Mouse (Mus musculus) mouse embryonic stem cell (cell line): ENCODE results near the gene Iscu.

Source experiments
- in situ Hi-C, 2 experiments: fragments of 300-500 bp; cut with MboI; formaldehyde crosslinking; loops; 1 replicate in 1 of 2; 3 replicates in 1 of 2; pipeline ENCODE4 v1.14.3; 2019 to 2020; ENCODE audit warnings: low sequenced_read_pairs in 2 of 2, low pct_unique_long_range_greater_than_20kb in 1 of 2, mixed read lengths in 1 of 2; ENCODE audit not compliant: unreplicated experiment in 1 of 2

The Iscu gene

GRCm38 (mm10) chr5:113747629-113748028 lies 24.9 kb upstream of the Iscu start:
- in situ Hi-C loops, result no loop called here

- in situ Hi-C loops, result no loop called here
Observed at GRCm38 (mm10) chr5:113748556-113749331, 23.8 kb upstream of the Iscu start.

GRCm38 (mm10) chr5:113751521-113752157 lies 20.9 kb upstream of the Iscu start:
- in situ Hi-C loops, result no loop called here

GRCm38 (mm10) chr5:113755347-113756030 lies 17.1 kb upstream of the Iscu start:
- in situ Hi-C loops, result no loop called here

GRCm38 (mm10) chr5:113761585-113761984 lies 11.0 kb upstream of the Iscu start:
- in situ Hi-C loops, result no loop called here

GRCm38 (mm10) chr5:113764426-113764825 lies 8.1 kb upstream of the Iscu start:
- in situ Hi-C loops, result no loop called here

GRCm38 (mm10) chr5:113765641-113766526 lies 6.7 kb upstream of the Iscu start:
- in situ Hi-C loops, result no loop called here

GRCm38 (mm10) chr5:113768806-113769205 lies 3.7 kb upstream of the Iscu start:
- in situ Hi-C loops, result no loop called here

- in situ Hi-C loops, result no loop called here
Observed at GRCm38 (mm10) chr5:113771213-113772162, 1.1 kb upstream of the Iscu start.

- in situ Hi-C loops, result no loop called here
Observed at GRCm38 (mm10) chr5:113772905-113773519, 464 bp downstream of the Iscu start.

- in situ Hi-C loops, result no loop called here
Observed at GRCm38 (mm10) chr5:113773664-113774063, 1.1 kb downstream of the Iscu start.

- in situ Hi-C loops, result loop anchor here (5.0 kb wide), 1 partner anchor 37 kb away; no protein-coding TSS in a partner anchor
Observed at GRCm38 (mm10) chr5:113775585-113775984, 3.0 kb downstream of the Iscu start.

- in situ Hi-C loops, result loop anchor here (5.0 kb wide), 1 partner anchor 36 kb away; no protein-coding TSS in a partner anchor
Observed at GRCm38 (mm10) chr5:113776128-113776895, 3.8 kb downstream of the Iscu start.

GRCm38 (mm10) chr5:113776896-113777226 lies 4.3 kb downstream of the Iscu start:
- in situ Hi-C loops, result loop anchor here (5.0 kb wide), 1 partner anchor 35 kb away; no protein-coding TSS in a partner anchor

- in situ Hi-C loops, result loop anchor here (5.0 kb wide), 1 partner anchor 35 kb away; no protein-coding TSS in a partner anchor
Observed at GRCm38 (mm10) chr5:113777728-113778127, 5.2 kb downstream of the Iscu start.

GRCm38 (mm10) chr5:113779569-113779968 lies 7.0 kb downstream of the Iscu start:
- in situ Hi-C loops, result loop anchor here (5.0 kb wide), 1 partner anchor 33 kb away; no protein-coding TSS in a partner anchor
